Mouse (Mus musculus): ENCODE measurements around the gene Ncoa6. TPM values are rescaled to one million over a fixed set of nuclear protein-coding genes. Genes with fewer than 3 reads are reported as not detected.

Ncoa6 gene
- total and polyA plus RNA-seq, 2 experiments from 2014 or later: 32.1 to 73.1 TPM

GRCm38 (mm10) chr2:155373302-155373701 is 100.4 kb downstream of the Ncoa6 start:
- no peaks in the 10 kb centered on the region for H3K36me3 ChIP-seq (ENCODE audit: insufficient read depth, low read length)
- H3K27ac ChIP-seq (ENCODE audit: low read depth, low read length): no peak overlapping the region
- H3K4me1 ChIP-seq (ENCODE audit: insufficient read depth, low read length): no peaks in the 10 kb centered on the region
- ATAC-seq (ENCODE audit: low FRiP score) (no peak), DNase-seq (ENCODE audit: low spot score) (no peak)
- TF ChIP-seq CTCF (IDR thresholded peaks at IDR 0.05): no peak
- H3K4me2 ChIP-seq (ENCODE audit: low read depth, low read length, poor library complexity, severe bottlenecking): no peak overlapping the region
- H3K9ac ChIP-seq (replicated peaks; ENCODE audit: low read length, poor library complexity, severe bottlenecking): no peak overlapping the region
- no peaks in the 10 kb centered on the region for H3K9me3 ChIP-seq (ENCODE audit: low read length)
- WGBS: 85% methylated on average over 1 of the region's 1 CpGs
- no peak overlapping the region for H3K4me3 ChIP-seq (ENCODE audit: low read depth, low read length)
- H3K27me3 ChIP-seq (ENCODE audit: insufficient read depth, low read length): no peaks in the 10 kb centered on the region; the same call in 1 of the 2 replicates

- Histone ChIP-seq H3K36me3 (ENCODE audit: insufficient read depth, low read length) (no peaks in the 10 kb centered on the region), H3K9ac (replicated peaks; ENCODE audit: low read length, poor library complexity, severe bottlenecking) (no peak overlapping the region), H3K4me1 (ENCODE audit: insufficient read depth, low read length) (no peaks in the 10 kb centered on the region), H3K4me2 (ENCODE audit: low read depth, low read length, poor library complexity, severe bottlenecking) (no peak overlapping the region), H3K27ac (ENCODE audit: low read depth, low read length) (no peak overlapping the region), H3K27me3 (ENCODE audit: insufficient read depth, low read length) (no peaks in the 10 kb centered on the region; the same call in 1 of the 2 replicates), H3K4me3 (ENCODE audit: low read depth, low read length) (no peak overlapping the region), H3K9me3 (ENCODE audit: low read length) (no peaks in the 10 kb centered on the region)
- no peak for ATAC-seq (ENCODE audit: low FRiP score)
- no peak for TF ChIP-seq CTCF (IDR thresholded peaks at IDR 0.05)
- DNase-seq (ENCODE audit: low spot score): no peak
- WGBS: 71% methylated on average over 4 of the region's 4 CpGs
Measured at GRCm38 (mm10) chr2:155372451-155372850, 101.2 kb downstream of the Ncoa6 start.

GRCm38 (mm10) chr2:155369333-155369883 is 104.3 kb downstream of the Ncoa6 start:
- no peaks in the 10 kb centered on the region for H3K4me1 ChIP-seq (ENCODE audit: insufficient read depth, low read length)

GRCm38 (mm10) chr2:155367635-155368284 is 105.9 kb downstream of the Ncoa6 start:
- Histone ChIP-seq H3K9me3 (ENCODE audit: low read length) (no peaks in the 10 kb centered on the region), H3K4me3 (ENCODE audit: low read depth, low read length) (no peak overlapping the region), H3K27me3 (ENCODE audit: insufficient read depth, low read length) (no peaks in the 10 kb centered on the region), H3K4me2 (ENCODE audit: low read depth, low read length, poor library complexity, severe bottlenecking) (no peak overlapping the region), H3K27ac (ENCODE audit: low read depth, low read length) (no peak overlapping the region), H3K4me1 (ENCODE audit: insufficient read depth, low read length) (no peaks in the 10 kb centered on the region), H3K36me3 (ENCODE audit: insufficient read depth, low read length) (no peaks in the 10 kb centered on the region), H3K9ac (replicated peaks; ENCODE audit: low read length, poor library complexity, severe bottlenecking) (no peak overlapping the region)
- 74% methylated on average over 7 of the region's 7 CpGs for WGBS
- ATAC-seq (ENCODE audit: low FRiP score) (no peak), DNase-seq (ENCODE audit: low spot score) (no peak)
- no peak for TF ChIP-seq CTCF (IDR thresholded peaks at IDR 0.05)

More at GRCm38 (mm10) chr2:155369333-155369883, 104.3 kb downstream of the Ncoa6 start:
- H3K27ac ChIP-seq (ENCODE audit: low read depth, low read length): no peak overlapping the region
- H3K9me3 ChIP-seq (ENCODE audit: low read length): no peaks in the 10 kb centered on the region
- no peak overlapping the region for H3K4me2 ChIP-seq (ENCODE audit: low read depth, low read length, poor library complexity, severe bottlenecking)
- no peaks in the 10 kb centered on the region for H3K36me3 ChIP-seq (ENCODE audit: insufficient read depth, low read length)
- no peak for TF ChIP-seq CTCF (IDR thresholded peaks at IDR 0.05)
- H3K9ac ChIP-seq (replicated peaks; ENCODE audit: low read length, poor library complexity, severe bottlenecking): no peak overlapping the region
- no peak for ATAC-seq (ENCODE audit: low FRiP score)
- no peak overlapping the region for H3K4me3 ChIP-seq (ENCODE audit: low read depth, low read length)
- DNase-seq (ENCODE audit: low spot score): peak; percentile 57
- WGBS: 71% methylated on average over 7 of the region's 7 CpGs
- H3K27me3 ChIP-seq (ENCODE audit: insufficient read depth, low read length): no peaks in the 10 kb centered on the region

- no peak for TF ChIP-seq CTCF (IDR thresholded peaks at IDR 0.05)
- peak overlapping the region; percentile 60 for H3K4me2 ChIP-seq (ENCODE audit: low read depth, low read length, poor library complexity, severe bottlenecking)
- peak overlapping the region; percentile 85; the same call in 1 of the 2 replicates for H3K27ac ChIP-seq (ENCODE audit: low read depth, low read length)
- H3K9ac ChIP-seq (replicated peaks; ENCODE audit: low read length, poor library complexity, severe bottlenecking): peak overlapping the region; percentile 29; the same call in 1 of the 2 replicates
- ATAC-seq (ENCODE audit: low FRiP score) (peak; percentile 48), DNase-seq (ENCODE audit: low spot score) (peak; percentile 49)
- peak overlapping the region; percentile 83 for H3K4me3 ChIP-seq (ENCODE audit: low read depth, low read length)
- H3K4me1 ChIP-seq (ENCODE audit: insufficient read depth, low read length): peaks cover 4% of the 10 kb centered on the region; the same call in 1 of the 2 replicates
- no peaks in the 10 kb centered on the region for H3K27me3 ChIP-seq (ENCODE audit: insufficient read depth, low read length)
- no peaks in the 10 kb centered on the region for H3K9me3 ChIP-seq (ENCODE audit: low read length)
- H3K36me3 ChIP-seq (ENCODE audit: insufficient read depth, low read length): no peaks in the 10 kb centered on the region
- 30% methylated on average over 14 of the region's 14 CpGs for WGBS
Measured at GRCm38 (mm10) chr2:155357686-155358399, 115.9 kb downstream of the Ncoa6 start.
